Mouse (Mus musculus): ENCODE measurements around the gene D2hgdh.
A peak's percentile ranks its signal among the peaks of the same experiment; 100 is the strongest.
"Not testable (repeated sequence)": the region's sequence is repeated elsewhere in the genome, so short reads cannot be mapped to it uniquely, and the experiment has no call there.

Gene D2hgdh

GRCm38 (mm10) chr1:93832754-93833360 is 8.1 kb downstream of the D2hgdh start:
- DNase-seq = not testable (repeated sequence)

- DNase-seq = no peak
Measured at GRCm38 (mm10) chr1:93834671-93835150, 10.0 kb downstream of the D2hgdh start.

GRCm38 (mm10) chr1:93835211-93835610 is 10.5 kb downstream of the D2hgdh start:
- no peak for DNase-seq

- no peak for DNase-seq
Measured at GRCm38 (mm10) chr1:93835876-93836531, 11.3 kb downstream of the D2hgdh start.

- no peak for DNase-seq
Measured at GRCm38 (mm10) chr1:93836532-93836913, 11.8 kb downstream of the D2hgdh start.

GRCm38 (mm10) chr1:93837335-93837734 is 12.6 kb downstream of the D2hgdh start:
- no peak for DNase-seq

- DNase-seq = not testable (repeated sequence)
Measured at GRCm38 (mm10) chr1:93838569-93838968, 13.9 kb downstream of the D2hgdh start.

GRCm38 (mm10) chr1:93845766-93846366 is 21.2 kb downstream of the D2hgdh start:
- DNase-seq = not testable (repeated sequence)

GRCm38 (mm10) chr1:93855790-93856189 is 31.1 kb downstream of the D2hgdh start:
- not testable (repeated sequence) for DNase-seq

GRCm38 (mm10) chr1:93857370-93857769 is 32.7 kb downstream of the D2hgdh start:
- DNase-seq = peak; percentile 6 to 28

GRCm38 (mm10) chr1:93857991-93858390 is 33.3 kb downstream of the D2hgdh start:
- peak; percentile 56 to 65 for DNase-seq

- DNase-seq = no peak
Measured at GRCm38 (mm10) chr1:93859619-93860018, 34.9 kb downstream of the D2hgdh start.

- not testable (repeated sequence) for DNase-seq
Measured at GRCm38 (mm10) chr1:93861048-93861447, 36.3 kb downstream of the D2hgdh start, which contains the start of gene Gal3st2. TSS of gene Gal3st2 (plus strand) at chr1:93861306.

- not testable (repeated sequence) for DNase-seq
Measured at GRCm38 (mm10) chr1:93871594-93872105, 46.9 kb downstream of the D2hgdh start.

GRCm38 (mm10) chr1:93874405-93874804 is 49.7 kb downstream of the D2hgdh start:
- DNase-seq = not testable (repeated sequence)

- not testable (repeated sequence) for DNase-seq
Measured at GRCm38 (mm10) chr1:93881778-93882177, 57.1 kb downstream of the D2hgdh start.

GRCm38 (mm10) chr1:93890936-93891335 is 66.2 kb downstream of the D2hgdh start:
- peak in 1 of 2 experiments; percentile 31 for DNase-seq

GRCm38 (mm10) chr1:93897395-93897794 is 72.7 kb downstream of the D2hgdh start:
- not testable (repeated sequence) for DNase-seq

- not testable (repeated sequence) for DNase-seq
Measured at GRCm38 (mm10) chr1:93901291-93901690, 76.6 kb downstream of the D2hgdh start.
